Mouse (Mus musculus) midbrain, embryonic 16.5 days (tissue): ENCODE measurements around the gene Gm42688. TPM values are rescaled to one million over a fixed set of nuclear protein-coding genes. Genes with fewer than 3 reads are reported as not detected.

Experiments used
- ATAC-seq: fragments of 200-750 bp; cut with Nextera tagmentation; 2 replicates; pipeline ENCODE4 v1.8.0; 2017; ENCODE audit warnings: moderate TSS enrichment
- H3K27ac ChIP-seq: fragments of 300-500 bp; sonication (generic); 2 replicates; pipeline ENCODE4 v1.5.1; 2014; ENCODE audit warnings: mild to moderate bottlenecking, low read length, mixed read lengths
- H3K27me3 ChIP-seq: fragments of 300-500 bp; sonication (generic); 2 replicates; pipeline ENCODE4 v1.6.1; 2014; ENCODE audit warnings: low read depth, low read length, mixed read lengths; ENCODE audit not compliant: control insufficient read depth, insufficient read depth
- H3K36me3 ChIP-seq: fragments of 300-500 bp; sonication (generic); 2 replicates; pipeline ENCODE4 v1.6.1; 2014; ENCODE audit warnings: mild to moderate bottlenecking, low read length, moderate library complexity, mixed read lengths; ENCODE audit not compliant: control insufficient read depth, insufficient read depth
- H3K4me1 ChIP-seq: fragments of 300-500 bp; sonication (generic); 2 replicates; pipeline ENCODE4 v1.6.1; 2014; ENCODE audit warnings: mild to moderate bottlenecking, low read length, mixed read lengths; ENCODE audit not compliant: control insufficient read depth, insufficient read depth
- H3K4me2 ChIP-seq: fragments of 300-500 bp; sonication (generic); 2 replicates; pipeline ENCODE4 v1.6.1; 2014; ENCODE audit warnings: mild to moderate bottlenecking, low read length, mixed read lengths
- H3K4me3 ChIP-seq: fragments of 300-500 bp; sonication (generic); 2 replicates; pipeline ENCODE4 v1.5.1; 2014; ENCODE audit warnings: low read depth, mild to moderate bottlenecking, low read length, moderate library complexity, mixed read lengths
- H3K9ac ChIP-seq: fragments of 300-500 bp; sonication (generic); 2 replicates; pipeline ENCODE4 v1.6.1; 2014; ENCODE audit warnings: low read depth, low read length, mixed read lengths
- H3K9me3 ChIP-seq: fragments of 300-500 bp; sonication (generic); replicated peaks from 2 replicates; pipeline ENCODE4 v1.6.1; 2014; ENCODE audit warnings: mild to moderate bottlenecking, low read length, mixed read lengths; ENCODE audit not compliant: control insufficient read depth, poor library complexity, severe bottlenecking
- WGBS: fragments of 180-500 bp; shearing (Covaris S2); extraction: QIAGEN DNeasy Blood & Tissue Kit; methylation state at CpG from one replicate; pipeline ENCODE4 v1.1.7; 2014; 5-methylcytosine and 5-hydroxymethylcytosine counted together
- polyA plus RNA-seq: library from polyadenylated mRNA; unstranded; fragments of >200 nt; fragmentation: Nextera tagmentation; extraction: Ambion mirVana; gene quantifications from 2 replicates; pipeline ENCODE4 v1.2.1, GENCODE M21; 2015

Gene Gm42688
- polyA plus RNA-seq, 1 experiment from 2014 or later: 5.9 TPM

GRCm38 (mm10) chr6:83111510-83112136 is 10.2 kb downstream of the Gm42688 start:
- Histone ChIP-seq H3K4me1 (peaks cover 31% of the 10 kb centered on the region), H3K27ac (no peak overlapping the region), H3K9me3 (no peaks in the 10 kb centered on the region), H3K27me3 (no peaks in the 10 kb centered on the region), H3K4me3 (no peak overlapping the region), H3K36me3 (peaks cover 4% of the 10 kb centered on the region; the same call in 1 of the 2 replicates), H3K9ac (no peak overlapping the region), H3K4me2 (no peak overlapping the region)
- no peak for ATAC-seq
- 86% methylated on average over 4 of the region's 4 CpGs for WGBS

- Histone ChIP-seq H3K27ac (peak within 1 kb of the TSS; percentile 81), H3K4me2 (peak within 1 kb of the TSS; percentile 95), H3K4me3 (peak within 1 kb of the TSS; percentile 86), H3K9me3 (no peaks in the 10 kb centered on the region), H3K9ac (peak within 1 kb of the TSS; percentile 93), H3K36me3 (peaks cover 15% of the 10 kb centered on the region), H3K4me1 (peaks cover 27% of the 10 kb centered on the region), H3K27me3 (no peaks in the 10 kb centered on the region)
- 3% methylated on average over 45 of the region's 58 CpGs for WGBS
- ATAC-seq: peak; percentile 87
Observed at GRCm38 (mm10) chr6:83115011-83115671, 13.7 kb downstream of the Gm42688 start, which contains the start of gene Mogs. Gene Mogs (plus strand): TSS chr6:83115496.

- Histone ChIP-seq H3K4me1 (peaks cover 29% of the 10 kb centered on the region), H3K27me3 (no peaks in the 10 kb centered on the region), H3K36me3 (peaks cover 15% of the 10 kb centered on the region), H3K4me2 (peak overlapping the region; percentile 95), H3K9ac (peak overlapping the region; percentile 93), H3K9me3 (no peaks in the 10 kb centered on the region), H3K4me3 (peak overlapping the region; percentile 86), H3K27ac (peak overlapping the region; percentile 81)
- peak; percentile 52 for ATAC-seq
- 1% methylated on average over 40 of the region's 48 CpGs for WGBS
Observed at GRCm38 (mm10) chr6:83115682-83116372, 14.4 kb downstream of the Gm42688 start.

GRCm38 (mm10) chr6:83116373-83117164 is 15.2 kb downstream of the Gm42688 start:
- Histone ChIP-seq H3K4me2 (peak overlapping the region; percentile 95), H3K36me3 (peaks cover 15% of the 10 kb centered on the region), H3K4me3 (peak overlapping the region; percentile 86), H3K9me3 (no peaks in the 10 kb centered on the region), H3K27me3 (no peaks in the 10 kb centered on the region), H3K9ac (peak overlapping the region; percentile 93), H3K27ac (no peak overlapping the region), H3K4me1 (peaks cover 29% of the 10 kb centered on the region)
- 77% methylated on average over 11 of the region's 11 CpGs for WGBS
- ATAC-seq: no peak

- H3K27me3 ChIP-seq: no peaks in the 10 kb centered on the region
- H3K9me3 ChIP-seq: no peaks in the 10 kb centered on the region
- no peak overlapping the region for H3K4me2 ChIP-seq
- no peak overlapping the region for H3K9ac ChIP-seq
- ATAC-seq: no peak
- no peak overlapping the region for H3K4me3 ChIP-seq
- WGBS: 82% methylated on average over 4 of the region's 4 CpGs
- no peak overlapping the region for H3K27ac ChIP-seq
- H3K4me1 ChIP-seq: peaks cover 31% of the 10 kb centered on the region
- peaks cover 15% of the 10 kb centered on the region for H3K36me3 ChIP-seq
Observed at GRCm38 (mm10) chr6:83117165-83117438, 15.7 kb downstream of the Gm42688 start.

- Histone ChIP-seq H3K36me3 (peaks cover 15% of the 10 kb centered on the region), H3K9me3 (no peaks in the 10 kb centered on the region), H3K4me3 (no peak overlapping the region), H3K4me1 (peaks cover 37% of the 10 kb centered on the region), H3K27ac (no peak overlapping the region), H3K9ac (no peak overlapping the region), H3K27me3 (no peaks in the 10 kb centered on the region), H3K4me2 (no peak overlapping the region)
- ATAC-seq: no peak
- WGBS: 93% methylated on average over 13 of the region's 13 CpGs
Observed at GRCm38 (mm10) chr6:83117616-83118015, 16.2 kb downstream of the Gm42688 start.

GRCm38 (mm10) chr6:83118369-83118768 is 17.0 kb downstream of the Gm42688 start:
- H3K9me3 ChIP-seq: no peaks in the 10 kb centered on the region
- ATAC-seq: no peak
- H3K27me3 ChIP-seq: no peaks in the 10 kb centered on the region
- no peak overlapping the region for H3K4me3 ChIP-seq
- peaks cover 42% of the 10 kb centered on the region for H3K4me1 ChIP-seq
- 87% methylated on average over 11 of the region's 11 CpGs for WGBS
- peaks cover 15% of the 10 kb centered on the region for H3K36me3 ChIP-seq
- H3K27ac ChIP-seq: no peak overlapping the region
- no peak overlapping the region for H3K9ac ChIP-seq
- no peak overlapping the region for H3K4me2 ChIP-seq

GRCm38 (mm10) chr6:83118825-83119733 is 17.7 kb downstream of the Gm42688 start:
- H3K9me3 ChIP-seq: no peaks in the 10 kb centered on the region
- peaks cover 15% of the 10 kb centered on the region for H3K36me3 ChIP-seq
- H3K4me1 ChIP-seq: peaks cover 45% of the 10 kb centered on the region
- H3K4me2 ChIP-seq: peak overlapping the region; percentile 84; the same call in 1 of the 2 replicates
- no peak overlapping the region for H3K27ac ChIP-seq
- WGBS: 84% methylated on average over 14 of the region's 14 CpGs
- no peaks in the 10 kb centered on the region for H3K27me3 ChIP-seq
- no peak overlapping the region for H3K4me3 ChIP-seq
- peak overlapping the region; percentile 7; the same call in 1 of the 2 replicates for H3K9ac ChIP-seq
- no peak for ATAC-seq
